Mouse (Mus musculus) G1E (cell line): Measurements from ENCODE around the gene Mia2.

ENCODE experiments used
- CTCF ChIP-seq: IDR thresholded peaks from 2 replicates; pipeline ENCODE4 v1.5.1; 2012; ENCODE audit warnings: low read depth, low read length, inconsistent platforms, mixed read lengths
- GATA1 ChIP-seq: IDR thresholded peaks from 2 replicates; pipeline ENCODE4 v1.6.1; 2012; ENCODE audit warnings: borderline replicate concordance, low read length, inconsistent platforms, mixed read lengths
- GATA2 ChIP-seq: IDR thresholded peaks from 2 replicates; pipeline ENCODE4 v1.6.1; 2012; ENCODE audit warnings: low read depth, low read length, inconsistent platforms, borderline replicate concordance
- POLR2AphosphoS5 ChIP-seq: IDR thresholded peaks from 2 replicates; pipeline ENCODE4 v1.6.1; 2012; ENCODE audit warnings: low read depth, low read length, inconsistent platforms; ENCODE audit not compliant: insufficient replicate concordance
- TAL1 ChIP-seq: conservative IDR thresholded peaks from 2 replicates; pipeline ENCODE4 v1.6.1; 2012; ENCODE audit warnings: low read depth, low read length, inconsistent platforms, mixed read lengths

GRCm38 (mm10) chr12:59117184-59117583 lies 21.6 kb downstream of the Mia2 start:
- TF ChIP-seq CTCF = no peak
- TF ChIP-seq GATA1 = no peak
- TF ChIP-seq POLR2AphosphoS5 = no peak
- TF ChIP-seq GATA2 = no peak
- TF ChIP-seq TAL1 = no peak
